Mouse (Mus musculus) midbrain, postnatal 0 days (tissue): Measurements from ENCODE around the gene Gm47791. TPM values are rescaled to one million over a fixed set of nuclear protein-coding genes. Genes with fewer than 3 reads are reported as not detected.

Source experiments
- ATAC-seq: fragments of 200-750 bp; cut with Nextera tagmentation; 2 replicates; pipeline ENCODE4 v1.8.0; 2017; ENCODE audit warnings: moderate number of reproducible peaks, mild to moderate bottlenecking, moderate TSS enrichment, moderate library complexity; ENCODE audit not compliant: low FRiP score
- DNase-seq: peaks from one replicate; pipeline ENCODE4 v3.0.0-alpha.2; 2015; ENCODE audit warnings: low spot score
- H3K27ac ChIP-seq: fragments of 300-500 bp; sonication (generic); 2 replicates; pipeline ENCODE4 v1.5.1; 2014; ENCODE audit warnings: low read depth, mild to moderate bottlenecking, low read length, mixed read lengths
- H3K27me3 ChIP-seq: fragments of 300-500 bp; sonication (generic); 2 replicates; pipeline ENCODE4 v1.6.1; 2014; ENCODE audit warnings: low read length, control low read depth, mixed read lengths; ENCODE audit not compliant: insufficient read depth
- H3K36me3 ChIP-seq: fragments of 300-500 bp; sonication (generic); 2 replicates; pipeline ENCODE4 v1.6.1; 2014; ENCODE audit warnings: low read length, control low read depth, mixed read lengths; ENCODE audit not compliant: insufficient read depth
- H3K4me1 ChIP-seq: fragments of 300-500 bp; sonication (generic); 2 replicates; pipeline ENCODE4 v1.6.1; 2014; ENCODE audit warnings: mild to moderate bottlenecking, control low read depth, antibody characterized with exemption, low read length, mixed read lengths; ENCODE audit not compliant: insufficient read depth
- H3K4me2 ChIP-seq: fragments of 300-500 bp; sonication (generic); 2 replicates; pipeline ENCODE4 v1.6.1; 2014; ENCODE audit warnings: low read depth, mild to moderate bottlenecking, low read length, mixed read lengths; ENCODE audit not compliant: poor library complexity, severe bottlenecking
- H3K4me3 ChIP-seq: fragments of 300-500 bp; sonication (generic); 2 replicates; pipeline ENCODE4 v1.5.1; 2014; ENCODE audit warnings: low read depth, mild to moderate bottlenecking, low read length, moderate library complexity
- H3K9ac ChIP-seq: fragments of 300-500 bp; sonication (generic); replicated peaks from 2 replicates; pipeline ENCODE4 v1.6.1; 2014; ENCODE audit warnings: mild to moderate bottlenecking, low read length, moderate library complexity, mixed read lengths; ENCODE audit not compliant: poor library complexity, severe bottlenecking
- H3K9me3 ChIP-seq: fragments of 300-500 bp; sonication (generic); 2 replicates; pipeline ENCODE4 v1.6.1; 2016; ENCODE audit warnings: low read length, control low read depth
- CTCF ChIP-seq: IDR thresholded peaks from 2 replicates; pipeline ENCODE4 v1.5.1; 2016; ENCODE audit warnings: antibody characterized with exemption, mild to moderate bottlenecking
- WGBS: fragments of 180-500 bp; shearing (Covaris S2); extraction: QIAGEN DNeasy Blood & Tissue Kit; methylation state at CpG from one replicate; pipeline ENCODE4 v1.1.7; 2014; 5-methylcytosine and 5-hydroxymethylcytosine counted together
- polyA plus RNA-seq: library from polyadenylated mRNA; unstranded; fragments of >200 nt; fragmentation: Nextera tagmentation; extraction: Ambion mirVana; gene quantifications from 2 replicates; pipeline ENCODE4 v1.2.1, GENCODE M21; 2015
- total RNA-seq: library from RNA; depleted of rRNA; stranded (reverse); fragments of >200 nt; gene quantifications from 2 replicates; pipeline ENCODE4 v1.2.3, GENCODE M21; 2014

Gene Gm47791
- total and polyA plus RNA-seq, 2 experiments from 2014 or later: not detected

GRCm38 (mm10) chr1:82798922-82799321 is 27.9 kb upstream of the Gm47791 start:
- TF ChIP-seq CTCF: no peak
- 80% methylated on average over 4 of the region's 4 CpGs for WGBS
- ATAC-seq: no peak

GRCm38 (mm10) chr1:82798304-82798703 is 27.3 kb upstream of the Gm47791 start:
- no peaks in the 10 kb centered on the region for H3K4me1 ChIP-seq
- 49% methylated on average over 5 of the region's 5 CpGs for WGBS
- TF ChIP-seq CTCF: no peak
- no peaks in the 10 kb centered on the region for H3K36me3 ChIP-seq
- no peaks in the 10 kb centered on the region; the same call in 1 of the 2 replicates for H3K27me3 ChIP-seq
- no peak overlapping the region for H3K27ac ChIP-seq
- no peaks in the 10 kb centered on the region for H3K9me3 ChIP-seq
- DNase-seq: no peak
- no peak overlapping the region for H3K4me3 ChIP-seq
- no peak overlapping the region for H3K4me2 ChIP-seq
- ATAC-seq: no peak
- H3K9ac ChIP-seq: no peak overlapping the region

More at GRCm38 (mm10) chr1:82798922-82799321, 27.9 kb upstream of the Gm47791 start:
- no peak overlapping the region for H3K27ac ChIP-seq
- no peaks in the 10 kb centered on the region for H3K36me3 ChIP-seq
- DNase-seq: no peak
- no peaks in the 10 kb centered on the region for H3K9me3 ChIP-seq
- H3K9ac ChIP-seq: no peak overlapping the region
- H3K27me3 ChIP-seq: no peaks in the 10 kb centered on the region; the same call in 1 of the 2 replicates
- H3K4me2 ChIP-seq: no peak overlapping the region
- no peak overlapping the region for H3K4me3 ChIP-seq
- no peaks in the 10 kb centered on the region for H3K4me1 ChIP-seq

- no peaks in the 10 kb centered on the region; the same call in 1 of the 2 replicates for H3K27me3 ChIP-seq
- no peak overlapping the region for H3K4me3 ChIP-seq
- ATAC-seq: no peak
- no peaks in the 10 kb centered on the region for H3K9me3 ChIP-seq
- H3K9ac ChIP-seq: no peak overlapping the region
- TF ChIP-seq CTCF: no peak
- 98% methylated on average over 4 of the region's 4 CpGs for WGBS
- no peak overlapping the region for H3K4me2 ChIP-seq
- H3K36me3 ChIP-seq: no peaks in the 10 kb centered on the region
- H3K27ac ChIP-seq: no peak overlapping the region
- H3K4me1 ChIP-seq: no peaks in the 10 kb centered on the region
- no peak for DNase-seq
Measured at GRCm38 (mm10) chr1:82797088-82797487, 26.0 kb upstream of the Gm47791 start.

GRCm38 (mm10) chr1:82795702-82796443 is 24.8 kb upstream of the Gm47791 start:
- Histone ChIP-seq H3K9ac (no peak overlapping the region), H3K4me3 (no peak overlapping the region), H3K4me2 (no peak overlapping the region), H3K27me3 (no peaks in the 10 kb centered on the region), H3K9me3 (no peaks in the 10 kb centered on the region), H3K4me1 (no peaks in the 10 kb centered on the region), H3K36me3 (no peaks in the 10 kb centered on the region), H3K27ac (no peak overlapping the region)
- DNase-seq: no peak
- TF ChIP-seq CTCF: no peak
- 83% methylated on average over 18 of the region's 18 CpGs for WGBS
- ATAC-seq: no peak

- DNase-seq: no peak
- Histone ChIP-seq H3K27me3 (no peaks in the 10 kb centered on the region), H3K9me3 (no peaks in the 10 kb centered on the region), H3K4me3 (no peak overlapping the region), H3K27ac (no peak overlapping the region), H3K4me1 (no peaks in the 10 kb centered on the region), H3K9ac (no peak overlapping the region), H3K4me2 (no peak overlapping the region), H3K36me3 (no peaks in the 10 kb centered on the region)
- ATAC-seq: no peak
- TF ChIP-seq CTCF: no peak
- 86% methylated on average over 2 of the region's 2 CpGs for whole genome bisulfite sequencing
Measured at GRCm38 (mm10) chr1:82795211-82795610, 24.2 kb upstream of the Gm47791 start.

GRCm38 (mm10) chr1:82793986-82794385 is 22.9 kb upstream of the Gm47791 start:
- TF ChIP-seq CTCF: no peak
- DNase-seq: no peak
- no peaks in the 10 kb centered on the region for H3K36me3 ChIP-seq
- H3K9me3 ChIP-seq: no peaks in the 10 kb centered on the region
- H3K9ac ChIP-seq: no peak overlapping the region
- H3K4me3 ChIP-seq: no peak overlapping the region
- no peak for ATAC-seq
- 49% methylated on average over 4 of the region's 4 CpGs for WGBS
- H3K27ac ChIP-seq: no peak overlapping the region
- H3K4me1 ChIP-seq: no peaks in the 10 kb centered on the region
- H3K4me2 ChIP-seq: no peak overlapping the region
- no peaks in the 10 kb centered on the region for H3K27me3 ChIP-seq
